8 mouse cellular contexts compared by ENCODE assay signal in the genomic region with DNA sequence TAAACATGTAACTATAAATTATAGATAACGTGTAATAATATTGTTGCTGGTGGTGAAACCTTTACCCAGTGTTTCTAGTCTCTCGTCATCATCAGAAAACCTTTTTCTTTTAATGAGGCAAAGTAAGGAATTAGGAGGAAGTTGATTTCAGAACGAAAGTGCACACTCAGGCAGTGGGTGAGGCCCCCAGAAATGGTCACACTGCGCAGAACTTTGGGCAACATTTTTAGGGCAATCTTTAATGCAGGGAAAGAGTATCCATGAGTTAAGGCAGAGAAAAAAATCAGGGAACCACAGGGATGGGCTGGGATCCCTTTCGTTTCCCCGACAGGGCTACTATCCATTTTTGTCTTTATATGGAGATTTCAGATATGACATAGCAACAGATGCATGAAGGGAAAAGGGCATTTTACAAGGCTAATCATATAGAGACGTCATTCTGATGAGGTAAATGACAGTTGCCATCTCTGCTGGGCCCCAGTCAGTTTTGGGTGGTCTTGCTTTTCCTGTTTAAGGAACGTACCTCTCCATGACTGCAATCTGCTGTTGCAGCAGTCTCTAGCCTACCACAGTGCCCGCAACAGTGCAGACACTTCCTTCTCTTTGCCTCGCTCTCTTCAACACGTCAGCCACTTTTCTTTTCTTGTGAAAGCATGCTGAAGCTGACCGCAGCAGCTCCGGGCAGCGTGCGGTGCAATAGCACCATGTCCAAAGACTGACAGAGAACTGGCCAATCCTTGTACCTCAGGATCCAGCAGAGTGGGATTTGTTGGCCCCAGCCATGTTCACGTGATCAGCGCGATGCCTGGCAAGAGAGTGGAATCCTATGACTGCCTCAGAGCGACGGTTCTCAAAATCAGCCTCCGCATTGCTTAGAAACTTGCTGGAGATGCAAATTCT. TPM values are rescaled to one million over a fixed set of nuclear protein-coding genes. Genes with fewer than 3 reads are reported as not detected.
DNase-seq lines count a peak whose midpoint lies in the region; ATAC-seq lines count a peak whose summit lies in the region.

No protein-coding gene starts in this region.

- H3K4me2 ChIP-seq in liver, embryonic 13.5 days: peak overlapping the region; percentile 43

- ATAC-seq in liver, embryonic 13.5 days (ENCODE audit: low read depth): peak; percentile 43; the same call in 1 of the 2 replicates

- 0 out of 2 replicates have a peak, but pooled peaks cover 5% of the 10 kb centered on the region for H3K4me1 ChIP-seq in liver, embryonic 13.5 days (replicated peaks)

- H3K36me3 ChIP-seq in liver, embryonic 13.5 days: no peaks in the 10 kb centered on the region

- no peaks in the 10 kb centered on the region for H3K9me3 ChIP-seq in liver, embryonic 13.5 days (replicated peaks)

- H3K9ac ChIP-seq in liver, embryonic 13.5 days: 0 out of 2 replicates have a peak overlapping the region, but pooled peaks have one; percentile 3

- H3K4me3 ChIP-seq in liver, embryonic 13.5 days (replicated peaks): peak overlapping the region; percentile 17; the same call in 1 of the 2 replicates

- 24% methylated on average over 21 of the region's 21 CpGs for WGBS in liver, embryonic 13.5 days (ENCODE audit: insufficient replicate concordance)

- no peak overlapping the region for H3K27ac ChIP-seq in liver, embryonic 13.5 days

- peak; percentile 37 for DNase-seq in ovary, adult 18-20 months (ENCODE audit: low spot score)
- DNase-seq in ovary, postnatal 10 days (ENCODE audit: low spot score): no peak
- peak; percentile 9 to 23 for DNase-seq in cerebellum, postnatal 36 days
- DNase-seq in heart, adult 8-10 months (ENCODE audit: low spot score): peak; percentile 61
- peak; percentile 50 for DNase-seq in kidney, postnatal 10 days
- peak; percentile 21 for DNase-seq in liver, embryonic 13.5 days
- peak; percentile 45 for DNase-seq in naive thymus-derived CD4-positive, alpha-beta T cell, adult 2 months (ENCODE audit: low read depth)
- DNase-seq in thymus, postnatal 4 days: peak; percentile 44

- H3K27me3 ChIP-seq in liver, embryonic 13.5 days: no peaks in the 10 kb centered on the region

RNA-seq across cellular contexts. Expression of a gene that starts 20.7 kb away (rescaled TPM):
- 1 to 10 TPM in 1 of 4 experiments, under 1 TPM in 2, not detected in 1; 0.22 to 1.4 (median 0.50) TPM for total RNA-seq in heart, adult 8-10 months (2022)
- 2.0 and 2.4 TPM in 2 replicates for polyA plus RNA-seq in liver, embryonic 13.5 days (2015; fragmentation: Nextera tagmentation; extraction: Ambion mirVana)

RNA-seq across cellular contexts. Expression of a gene that starts 21.7 kb away (rescaled TPM):
- 10 to 100 TPM in 1 of 4 experiments, 1 to 10 TPM in 3; 3.9 to 10.6 (median 5.7) TPM for total RNA-seq in heart, adult 8-10 months (2022)
- polyA plus RNA-seq in liver, embryonic 13.5 days (2015; fragmentation: Nextera tagmentation; extraction: Ambion mirVana): 2.5 and 3.0 TPM in 2 replicates
